Mouse (Mus musculus): ENCODE measurements around the gene Gm21083. TPM values are rescaled to one million over a fixed set of nuclear protein-coding genes. Genes with fewer than 3 reads are reported as not detected.

The Gm21083 gene
- 0.12 TPM in 1 of 2 replicates, not detected in the other for polyA plus RNA-seq (2012; rRNA removed; ENCODE audit: low replicate concordance)

GRCm38 (mm10) chr5:15577033-15577432, at the start of gene Gm21083:
Gene Gm21083, plus strand, starts transcription at chr5:15577333.

GRCm38 (mm10) chr5:15529122-15529521, 48.0 kb upstream of the Gm21083 start, which contains the start of gene Gm21190:
Gene Gm21190, minus strand, starts transcription at chr5:15529222.

GRCm38 (mm10) chr5:15618764-15619163, 41.6 kb downstream of the Gm21083 start, which contains the start of gene Speer4d:
Gene Speer4d, plus strand, starts transcription at chr5:15619064.

Other genes starting within 250 kb of the Gm21083 start
- gene Gm21149, start 100.8 kb upstream of the Gm21083 start, polyA plus RNA-seq (2012; rRNA removed; ENCODE audit: low replicate concordance): 0.10 TPM in 1 of 2 replicates, not detected in the other
- 0.27 TPM in 1 of 2 replicates, not detected in the other for gene Gm21190, start 48.1 kb upstream of the Gm21083 start, polyA plus RNA-seq (2012; rRNA removed; ENCODE audit: low replicate concordance)
- gene Speer4d, start 41.7 kb downstream of the Gm21083 start, polyA plus RNA-seq (2012; rRNA removed; ENCODE audit: low replicate concordance): 0.19 TPM in 1 of 2 replicates, not detected in the other
- not detected in 2 replicates for gene 4930572O03Rik, start 79.7 kb downstream of the Gm21083 start, polyA plus RNA-seq (2012; rRNA removed; ENCODE audit: low replicate concordance)
- gene Speer4c, start 136.9 kb downstream of the Gm21083 start, polyA plus RNA-seq (2012; rRNA removed; ENCODE audit: low replicate concordance): not detected in 2 replicates